Mouse (Mus musculus): ENCODE data around the gene Slc7a9. TPM values are rescaled to one million over a fixed set of nuclear protein-coding genes. Genes with fewer than 3 reads are reported as not detected.
A peak's percentile ranks its signal among the peaks of the same experiment; 100 is the strongest.

The Slc7a9 gene
- polyA plus RNA-seq (2014; fragmentation: Nextera tagmentation; extraction: Ambion mirVana): 2.6 and 3.6 TPM in 2 replicates

- no peak for DNase-seq (ENCODE audit: low spot score)
- WGBS: 25% methylated on average over 15 of the region's 15 CpGs
- ATAC-seq (replicated peaks; ENCODE audit: low FRiP score): peak; percentile 23; the same call in 1 of the 2 replicates
- Histone ChIP-seq H3K9ac (ENCODE audit: low read depth, low read length) (no peak within 1 kb of the TSS), H3K4me2 (peak within 1 kb of the TSS; percentile 28; the same call in 1 of the 2 replicates), H3K4me1 (replicated peaks; ENCODE audit: control insufficient read depth, insufficient read depth, low read length) (peaks cover 4% of the 10 kb centered on the region; the same call in 1 of the 2 replicates), H3K36me3 (ENCODE audit: control insufficient read depth, insufficient read depth, low read length) (no peaks in the 10 kb centered on the region), H3K27me3 (replicated peaks; ENCODE audit: control insufficient read depth, insufficient read depth, low read length) (no peaks in the 10 kb centered on the region), H3K4me3 (ENCODE audit: low read depth, low read length) (no peak within 1 kb of the TSS), H3K27ac (ENCODE audit: low read depth, low read length) (no peak within 1 kb of the TSS; the same call in 1 of the 2 replicates), H3K9me3 (ENCODE audit: control insufficient read depth, low read length) (no peaks in the 10 kb centered on the region)
These were observed at the start of gene Slc7a9 for GRCm38 (mm10) chr7:35447996-35448846. Gene Slc7a9, plus strand, starts transcription at chr7:35448796.

DNA sequence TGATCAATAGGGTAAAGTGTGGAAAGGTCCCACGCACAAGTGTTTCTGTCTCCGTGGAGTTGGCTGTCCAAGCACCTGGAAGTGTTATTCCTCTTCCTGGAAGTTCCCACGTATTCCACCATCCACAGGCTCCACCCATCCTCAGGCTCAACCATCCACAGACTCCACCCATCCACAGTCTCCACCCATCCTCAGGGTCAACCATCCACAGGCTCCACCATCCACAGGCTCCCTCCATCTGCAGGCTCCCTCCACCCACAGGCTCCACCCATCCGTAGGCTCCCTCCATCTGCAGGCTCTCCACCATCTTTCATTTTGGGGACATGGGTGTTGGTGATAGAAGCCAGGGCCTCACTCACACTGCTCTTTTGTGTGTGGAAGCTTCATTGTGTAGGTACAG, 47.4 kb upstream of the Slc7a9 start:
- no peak for DNase-seq (ENCODE audit: low spot score)
- no peak overlapping the region for H3K27ac ChIP-seq (ENCODE audit: low read depth, low read length)
- H3K9me3 ChIP-seq (ENCODE audit: control insufficient read depth, low read length): no peaks in the 10 kb centered on the region
- H3K4me1 ChIP-seq (replicated peaks; ENCODE audit: control insufficient read depth, insufficient read depth, low read length): peaks cover 6% of the 10 kb centered on the region
- peaks cover 10% of the 10 kb centered on the region; the same call in 1 of the 2 replicates for H3K36me3 ChIP-seq (ENCODE audit: control insufficient read depth, insufficient read depth, low read length)
- H3K4me3 ChIP-seq (ENCODE audit: low read depth, low read length): no peak overlapping the region
- H3K27me3 ChIP-seq (replicated peaks; ENCODE audit: control insufficient read depth, insufficient read depth, low read length): no peaks in the 10 kb centered on the region
- H3K4me2 ChIP-seq: no peak overlapping the region
- 76% methylated on average over 4 of the region's 4 CpGs for WGBS
- no peak for ATAC-seq (replicated peaks; ENCODE audit: low FRiP score)
- no peak overlapping the region for H3K9ac ChIP-seq (ENCODE audit: low read depth, low read length)

DNA sequence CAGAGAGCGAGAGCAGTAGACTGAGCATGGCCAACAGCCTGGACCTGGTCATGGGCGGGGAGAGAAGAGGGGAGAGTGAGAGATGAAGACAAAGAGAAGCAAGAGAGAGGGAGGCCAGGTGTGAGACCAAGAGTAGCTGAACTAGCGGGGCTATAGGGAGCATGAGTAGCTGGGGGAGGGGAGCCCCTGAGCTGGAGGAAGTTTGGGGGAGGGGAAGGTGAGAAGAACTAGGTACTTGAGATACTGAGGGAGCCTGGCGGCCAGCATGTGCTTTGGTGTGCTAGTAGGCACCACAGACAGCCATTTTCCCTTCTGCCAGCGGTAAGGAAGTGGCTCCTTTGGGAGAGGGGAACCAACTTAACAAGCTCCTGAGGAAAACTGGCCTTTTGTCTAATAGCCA, 33.4 kb upstream of the Slc7a9 start:
- ATAC-seq (replicated peaks; ENCODE audit: low FRiP score): no peak
- H3K27ac ChIP-seq (ENCODE audit: low read depth, low read length): no peak overlapping the region
- no peak overlapping the region for H3K9ac ChIP-seq (ENCODE audit: low read depth, low read length)
- H3K36me3 ChIP-seq (ENCODE audit: control insufficient read depth, insufficient read depth, low read length): peaks cover 19% of the 10 kb centered on the region; the same call in 1 of the 2 replicates
- no peaks in the 10 kb centered on the region for H3K9me3 ChIP-seq (ENCODE audit: control insufficient read depth, low read length)
- 66% methylated on average over 5 of the region's 5 CpGs for WGBS
- no peak overlapping the region for H3K4me2 ChIP-seq
- no peaks in the 10 kb centered on the region for H3K27me3 ChIP-seq (replicated peaks; ENCODE audit: control insufficient read depth, insufficient read depth, low read length)
- DNase-seq (ENCODE audit: low spot score): no peak
- H3K4me1 ChIP-seq (replicated peaks; ENCODE audit: control insufficient read depth, insufficient read depth, low read length): no peaks in the 10 kb centered on the region
- H3K4me3 ChIP-seq (ENCODE audit: low read depth, low read length): no peak overlapping the region

- no peak for DNase-seq (ENCODE audit: low spot score)
- peaks cover 21% of the 10 kb centered on the region; the same call in 1 of the 2 replicates for H3K36me3 ChIP-seq (ENCODE audit: control insufficient read depth, insufficient read depth, low read length)
These were observed 32.6 kb upstream of the Slc7a9 start for GRCm38 (mm10) chr7:35415801-35416653.

GRCm38 (mm10) chr7:35416654-35416948, 32.0 kb upstream of the Slc7a9 start:
- Histone ChIP-seq H3K36me3 (ENCODE audit: control insufficient read depth, insufficient read depth, low read length) (peaks cover 24% of the 10 kb centered on the region; the same call in 1 of the 2 replicates), H3K4me2 (no peak overlapping the region), H3K27ac (ENCODE audit: low read depth, low read length) (no peak overlapping the region), H3K9me3 (ENCODE audit: control insufficient read depth, low read length) (no peaks in the 10 kb centered on the region), H3K4me1 (replicated peaks; ENCODE audit: control insufficient read depth, insufficient read depth, low read length) (no peaks in the 10 kb centered on the region), H3K27me3 (replicated peaks; ENCODE audit: control insufficient read depth, insufficient read depth, low read length) (no peaks in the 10 kb centered on the region), H3K4me3 (ENCODE audit: low read depth, low read length) (no peak overlapping the region), H3K9ac (ENCODE audit: low read depth, low read length) (no peak overlapping the region)
- no peak for ATAC-seq (replicated peaks; ENCODE audit: low FRiP score)
- DNase-seq (ENCODE audit: low spot score): no peak
- 74% methylated on average over 5 of the region's 5 CpGs for whole genome bisulfite sequencing

More at GRCm38 (mm10) chr7:35415801-35416653, 32.6 kb upstream of the Slc7a9 start:
- WGBS: 81% methylated on average over 9 of the region's 9 CpGs
- no peak overlapping the region for H3K4me2 ChIP-seq
- no peak overlapping the region for H3K27ac ChIP-seq (ENCODE audit: low read depth, low read length)
- no peak overlapping the region for H3K9ac ChIP-seq (ENCODE audit: low read depth, low read length)
- H3K27me3 ChIP-seq (replicated peaks; ENCODE audit: control insufficient read depth, insufficient read depth, low read length): no peaks in the 10 kb centered on the region
- H3K9me3 ChIP-seq (ENCODE audit: control insufficient read depth, low read length): no peaks in the 10 kb centered on the region
- no peak overlapping the region for H3K4me3 ChIP-seq (ENCODE audit: low read depth, low read length)
- no peaks in the 10 kb centered on the region for H3K4me1 ChIP-seq (replicated peaks; ENCODE audit: control insufficient read depth, insufficient read depth, low read length)
- ATAC-seq (replicated peaks; ENCODE audit: low FRiP score): no peak

- no peaks in the 10 kb centered on the region for H3K9me3 ChIP-seq (ENCODE audit: control insufficient read depth, low read length)
- peaks cover 30% of the 10 kb centered on the region for H3K36me3 ChIP-seq (ENCODE audit: control insufficient read depth, insufficient read depth, low read length)
- ATAC-seq (replicated peaks; ENCODE audit: low FRiP score): no peak
- no peak overlapping the region for H3K27ac ChIP-seq (ENCODE audit: low read depth, low read length)
- no peaks in the 10 kb centered on the region for H3K27me3 ChIP-seq (replicated peaks; ENCODE audit: control insufficient read depth, insufficient read depth, low read length)
- H3K4me3 ChIP-seq (ENCODE audit: low read depth, low read length): no peak overlapping the region
- no peak overlapping the region for H3K9ac ChIP-seq (ENCODE audit: low read depth, low read length)
- 90% methylated on average over 10 of the region's 10 CpGs for WGBS
- no peak overlapping the region for H3K4me2 ChIP-seq
- H3K4me1 ChIP-seq (replicated peaks; ENCODE audit: control insufficient read depth, insufficient read depth, low read length): no peaks in the 10 kb centered on the region
- DNase-seq (ENCODE audit: low spot score): no peak
These were observed 25.5 kb upstream of the Slc7a9 start for GRCm38 (mm10) chr7:35423071-35423470.

- DNase-seq (ENCODE audit: low spot score) (no peak), ATAC-seq (replicated peaks; ENCODE audit: low FRiP score) (no peak)
- Histone ChIP-seq H3K27me3 (replicated peaks; ENCODE audit: control insufficient read depth, insufficient read depth, low read length) (no peaks in the 10 kb centered on the region), H3K9ac (ENCODE audit: low read depth, low read length) (no peak overlapping the region), H3K9me3 (ENCODE audit: control insufficient read depth, low read length) (no peaks in the 10 kb centered on the region), H3K36me3 (ENCODE audit: control insufficient read depth, insufficient read depth, low read length) (peaks cover 24% of the 10 kb centered on the region), H3K27ac (ENCODE audit: low read depth, low read length) (no peak overlapping the region), H3K4me3 (ENCODE audit: low read depth, low read length) (no peak overlapping the region), H3K4me1 (replicated peaks; ENCODE audit: control insufficient read depth, insufficient read depth, low read length) (no peaks in the 10 kb centered on the region), H3K4me2 (no peak overlapping the region)
- 91% methylated on average over 10 of the region's 10 CpGs for WGBS
These were observed 20.4 kb upstream of the Slc7a9 start for GRCm38 (mm10) chr7:35428146-35428545.

- Histone ChIP-seq H3K9ac (ENCODE audit: low read depth, low read length) (no peak overlapping the region), H3K4me3 (ENCODE audit: low read depth, low read length) (no peak overlapping the region), H3K36me3 (ENCODE audit: control insufficient read depth, insufficient read depth, low read length) (peaks cover 29% of the 10 kb centered on the region), H3K27me3 (replicated peaks; ENCODE audit: control insufficient read depth, insufficient read depth, low read length) (no peaks in the 10 kb centered on the region), H3K27ac (ENCODE audit: low read depth, low read length) (no peak overlapping the region), H3K9me3 (ENCODE audit: control insufficient read depth, low read length) (no peaks in the 10 kb centered on the region), H3K4me2 (no peak overlapping the region), H3K4me1 (replicated peaks; ENCODE audit: control insufficient read depth, insufficient read depth, low read length) (no peaks in the 10 kb centered on the region)
- DNase-seq (ENCODE audit: low spot score) (no peak), ATAC-seq (replicated peaks; ENCODE audit: low FRiP score) (no peak)
- 81% methylated on average over 9 of the region's 9 CpGs for WGBS
These were observed 13.3 kb upstream of the Slc7a9 start for GRCm38 (mm10) chr7:35435266-35435665.

Data from liver, embryonic 11.5 days (tissue).